Mouse (Mus musculus): Measurements from ENCODE around the gene Phb2. TPM values are rescaled to one million over a fixed set of nuclear protein-coding genes. Genes with fewer than 3 reads are reported as not detected.

Gene Phb2
- total RNA-seq, 2 experiments from 2014 or later: 159 to 164 TPM

GRCm38 (mm10) chr6:124689011-124689410 is 23.1 kb upstream of the Phb2 start:
- no peak for DNase-seq (ENCODE audit: low spot score in 2 of 2)

- no peak for DNase-seq (ENCODE audit: low spot score in 2 of 2)
These were observed 21.6 kb upstream of the Phb2 start for GRCm38 (mm10) chr6:124690517-124690916.

- DNase-seq (ENCODE audit: low spot score in 2 of 2): no peak
These were observed 18.7 kb upstream of the Phb2 start for GRCm38 (mm10) chr6:124693243-124693981.

- DNase-seq (ENCODE audit: low spot score in 2 of 2): peak; percentile 69 to 71
These were observed 17.8 kb upstream of the Phb2 start for GRCm38 (mm10) chr6:124694166-124694955.

- DNase-seq (ENCODE audit: low spot score in 2 of 2): no peak
These were observed 15.5 kb upstream of the Phb2 start for GRCm38 (mm10) chr6:124696441-124697150.

- no peak for DNase-seq (ENCODE audit: low spot score in 2 of 2)
These were observed 13.4 kb upstream of the Phb2 start for GRCm38 (mm10) chr6:124698751-124699150.

- DNase-seq (ENCODE audit: low spot score in 2 of 2): no peak
These were observed 12.8 kb upstream of the Phb2 start for GRCm38 (mm10) chr6:124699366-124699765.

GRCm38 (mm10) chr6:124699962-124700610 is 12.1 kb upstream of the Phb2 start:
- peak; percentile 56 to 66 for DNase-seq (ENCODE audit: low spot score in 2 of 2)

GRCm38 (mm10) chr6:124701338-124701737 is 10.8 kb upstream of the Phb2 start:
- DNase-seq (ENCODE audit: low spot score in 2 of 2): peak in 1 of 2 experiments; percentile 46

- no peak for DNase-seq (ENCODE audit: low spot score in 2 of 2)
These were observed 9.9 kb upstream of the Phb2 start for GRCm38 (mm10) chr6:124702102-124702783.

- peak; percentile 77 to 82 for DNase-seq (ENCODE audit: low spot score in 2 of 2)
These were observed 9.4 kb upstream of the Phb2 start for GRCm38 (mm10) chr6:124702784-124703103.

GRCm38 (mm10) chr6:124703789-124704188 is 8.3 kb upstream of the Phb2 start:
- DNase-seq (ENCODE audit: low spot score in 2 of 2): no peak

- no peak for DNase-seq (ENCODE audit: low spot score in 2 of 2)
These were observed 7.7 kb upstream of the Phb2 start for GRCm38 (mm10) chr6:124704417-124704816.

- no peak for DNase-seq (ENCODE audit: low spot score in 2 of 2)
These were observed 6.0 kb upstream of the Phb2 start for GRCm38 (mm10) chr6:124706061-124706627.

GRCm38 (mm10) chr6:124708289-124708889 is 3.7 kb upstream of the Phb2 start:
- no peak for DNase-seq (ENCODE audit: low spot score in 2 of 2)

- DNase-seq (ENCODE audit: low spot score in 2 of 2): no peak
These were observed 782 bp downstream of the Phb2 start for GRCm38 (mm10) chr6:124712918-124713317.

GRCm38 (mm10) chr6:124716864-124717490 is 4.8 kb downstream of the Phb2 start:
- no peak for DNase-seq (ENCODE audit: low spot score in 2 of 2)

GRCm38 (mm10) chr6:124717968-124718367 is 5.8 kb downstream of the Phb2 start:
- no peak for DNase-seq (ENCODE audit: low spot score in 2 of 2)

- no peak for DNase-seq (ENCODE audit: low spot score in 2 of 2)
These were observed 6.6 kb downstream of the Phb2 start for GRCm38 (mm10) chr6:124718703-124719102.
